Mouse (Mus musculus) intestine, embryonic 15.5 days (tissue): ENCODE data around the gene Ribc2. TPM values are rescaled to one million over a fixed set of nuclear protein-coding genes. Genes with fewer than 3 reads are reported as not detected.
A peak's percentile ranks its signal among the peaks of the same experiment; 100 is the strongest.

Experiments used
- ATAC-seq: fragments of 200-750 bp; cut with Nextera tagmentation; 2 replicates; pipeline ENCODE4 v1.8.0; 2017; ENCODE audit warnings: moderate TSS enrichment, moderate library complexity
- H3K27ac ChIP-seq: fragments of 300-500 bp; sonication (generic); 2 replicates; pipeline ENCODE4 v1.5.1; 2015; ENCODE audit warnings: mild to moderate bottlenecking, inconsistent platforms
- H3K27me3 ChIP-seq: fragments of 300-500 bp; sonication (generic); replicated peaks from 2 replicates; pipeline ENCODE4 v1.6.1; 2015; ENCODE audit warnings: inconsistent platforms
- H3K36me3 ChIP-seq: fragments of 300-500 bp; sonication (generic); 2 replicates; pipeline ENCODE4 v1.6.1; 2015; ENCODE audit warnings: inconsistent platforms
- H3K4me1 ChIP-seq: fragments of 300-500 bp; sonication (generic); replicated peaks from 2 replicates; pipeline ENCODE4 v1.6.1; 2015; ENCODE audit warnings: inconsistent platforms
- H3K4me2 ChIP-seq: fragments of 300-500 bp; sonication (generic); replicated peaks from 2 replicates; pipeline ENCODE4 v1.6.1; 2015; ENCODE audit warnings: mild to moderate bottlenecking, inconsistent platforms
- H3K4me3 ChIP-seq: fragments of 300-500 bp; sonication (generic); replicated peaks from 2 replicates; pipeline ENCODE4 v1.5.1; 2015; ENCODE audit warnings: inconsistent platforms
- H3K9ac ChIP-seq: fragments of 300-500 bp; sonication (generic); 2 replicates; pipeline ENCODE4 v1.6.1; 2015; ENCODE audit warnings: inconsistent platforms
- H3K9me3 ChIP-seq: fragments of 300-500 bp; sonication (generic); 2 replicates; pipeline ENCODE4 v1.6.1; 2016; ENCODE audit warnings: inconsistent platforms
- WGBS: fragments of 180-500 bp; shearing (Covaris S2); methylation state at CpG from one replicate; pipeline ENCODE4 v1.1.7; 2015; 5-methylcytosine and 5-hydroxymethylcytosine counted together
- polyA plus RNA-seq: library from polyadenylated mRNA; unstranded; fragments of >200 nt; fragmentation: Nextera tagmentation; extraction: Ambion mirVana; gene quantifications from 2 replicates; pipeline ENCODE4 v1.2.1, GENCODE M21; 2015

Ribc2 gene
- polyA plus RNA-seq = 0.08 and 0.19 TPM in 2 replicates

GRCm38 (mm10) chr15:85131275-85132192 lies at the start of gene Ribc2, which contains the start of gene Smc1b:
Ribc2 (plus strand) TSS chr15:85132078.
Smc1b (minus strand) TSS chr15:85131964.
- WGBS = 30% methylated on average over 57 of the region's 58 CpGs
- peak within 1 kb of the TSS; percentile 67 for H3K4me2 ChIP-seq
- no peak within 1 kb of the TSS for H3K9ac ChIP-seq
- H3K9me3 ChIP-seq = no peaks in the 10 kb centered on the region
- H3K27me3 ChIP-seq = no peaks in the 10 kb centered on the region
- H3K4me1 ChIP-seq = peaks cover 11% of the 10 kb centered on the region; the same call in 1 of the 2 replicates
- peak; percentile 47 for ATAC-seq
- no peaks in the 10 kb centered on the region for H3K36me3 ChIP-seq
- no peak within 1 kb of the TSS for H3K27ac ChIP-seq
- H3K4me3 ChIP-seq = peak within 1 kb of the TSS; percentile 27

- no peak overlapping the region for H3K4me3 ChIP-seq
- no peaks in the 10 kb centered on the region for H3K9me3 ChIP-seq
- no peaks in the 10 kb centered on the region for H3K27me3 ChIP-seq
- 65% methylated on average over 1 of the region's 1 CpGs for WGBS
- no peak overlapping the region for H3K4me2 ChIP-seq
- no peak overlapping the region for H3K27ac ChIP-seq
- H3K36me3 ChIP-seq = no peaks in the 10 kb centered on the region
- ATAC-seq = no peak
- H3K4me1 ChIP-seq = no peaks in the 10 kb centered on the region
- H3K9ac ChIP-seq = no peak overlapping the region
Measured at GRCm38 (mm10) chr15:85085641-85086040, 46.2 kb upstream of the Ribc2 start.

- Histone ChIP-seq H3K36me3 (no peaks in the 10 kb centered on the region), H3K27me3 (no peaks in the 10 kb centered on the region), H3K4me1 (peaks cover 11% of the 10 kb centered on the region; the same call in 1 of the 2 replicates), H3K27ac (no peak overlapping the region), H3K4me2 (peak overlapping the region; percentile 67), H3K4me3 (peak overlapping the region; percentile 27; the same call in 1 of the 2 replicates), H3K9ac (no peak overlapping the region), H3K9me3 (no peaks in the 10 kb centered on the region)
- 22% methylated on average over 10 of the region's 10 CpGs for WGBS
- no peak for ATAC-seq
Measured at GRCm38 (mm10) chr15:85132193-85132520, 279 bp downstream of the Ribc2 start.

GRCm38 (mm10) chr15:85135143-85135542 lies 3.3 kb downstream of the Ribc2 start:
- Histone ChIP-seq H3K4me2 (no peak overlapping the region), H3K4me3 (no peak overlapping the region), H3K4me1 (peaks cover 11% of the 10 kb centered on the region; the same call in 1 of the 2 replicates), H3K36me3 (no peaks in the 10 kb centered on the region), H3K9ac (no peak overlapping the region), H3K27me3 (no peaks in the 10 kb centered on the region), H3K27ac (no peak overlapping the region), H3K9me3 (no peaks in the 10 kb centered on the region)
- no peak for ATAC-seq
- WGBS = 44% methylated on average over 9 of the region's 9 CpGs

GRCm38 (mm10) chr15:85141290-85141689 lies 9.4 kb downstream of the Ribc2 start:
- no peak overlapping the region for H3K4me2 ChIP-seq
- WGBS = 91% methylated on average over 10 of the region's 10 CpGs
- H3K36me3 ChIP-seq = no peaks in the 10 kb centered on the region

GRCm38 (mm10) chr15:85142441-85142840 lies 10.6 kb downstream of the Ribc2 start:
- 71% methylated on average over 2 of the region's 2 CpGs for WGBS
- ATAC-seq = no peak
- H3K9me3 ChIP-seq = no peaks in the 10 kb centered on the region

More at GRCm38 (mm10) chr15:85141290-85141689, 9.4 kb downstream of the Ribc2 start:
- no peak overlapping the region for H3K9ac ChIP-seq
- no peak overlapping the region for H3K27ac ChIP-seq
- no peak for ATAC-seq
- H3K27me3 ChIP-seq = no peaks in the 10 kb centered on the region
- no peak overlapping the region for H3K4me3 ChIP-seq
- H3K4me1 ChIP-seq = no peaks in the 10 kb centered on the region
- H3K9me3 ChIP-seq = no peaks in the 10 kb centered on the region

GRCm38 (mm10) chr15:85143161-85143560 lies 11.3 kb downstream of the Ribc2 start:
- no peaks in the 10 kb centered on the region for H3K36me3 ChIP-seq
- no peak overlapping the region for H3K4me2 ChIP-seq
- no peak overlapping the region for H3K27ac ChIP-seq
- H3K27me3 ChIP-seq = no peaks in the 10 kb centered on the region
- WGBS = 87% methylated on average over 11 of the region's 11 CpGs
- ATAC-seq = no peak
- H3K4me3 ChIP-seq = no peak overlapping the region
- no peaks in the 10 kb centered on the region for H3K9me3 ChIP-seq
- no peaks in the 10 kb centered on the region for H3K4me1 ChIP-seq
- H3K9ac ChIP-seq = no peak overlapping the region

More at GRCm38 (mm10) chr15:85142441-85142840, 10.6 kb downstream of the Ribc2 start:
- no peak overlapping the region for H3K4me2 ChIP-seq
- H3K4me1 ChIP-seq = no peaks in the 10 kb centered on the region
- H3K9ac ChIP-seq = no peak overlapping the region
- no peak overlapping the region for H3K4me3 ChIP-seq
- H3K27me3 ChIP-seq = no peaks in the 10 kb centered on the region
- H3K36me3 ChIP-seq = no peaks in the 10 kb centered on the region
- no peak overlapping the region for H3K27ac ChIP-seq

GRCm38 (mm10) chr15:85143747-85144146 lies 11.9 kb downstream of the Ribc2 start:
- H3K4me1 ChIP-seq = no peaks in the 10 kb centered on the region
- no peaks in the 10 kb centered on the region for H3K9me3 ChIP-seq
- 100% methylated on average over 1 of the region's 1 CpGs for WGBS
- H3K4me3 ChIP-seq = no peak overlapping the region
- no peak overlapping the region for H3K9ac ChIP-seq
- H3K4me2 ChIP-seq = no peak overlapping the region
- ATAC-seq = no peak
- H3K27me3 ChIP-seq = no peaks in the 10 kb centered on the region
- no peak overlapping the region for H3K27ac ChIP-seq
- no peaks in the 10 kb centered on the region for H3K36me3 ChIP-seq

- Histone ChIP-seq H3K4me2 (no peak overlapping the region), H3K27ac (no peak overlapping the region), H3K27me3 (no peaks in the 10 kb centered on the region), H3K9me3 (no peaks in the 10 kb centered on the region), H3K4me3 (no peak overlapping the region), H3K9ac (no peak overlapping the region), H3K36me3 (no peaks in the 10 kb centered on the region), H3K4me1 (no peaks in the 10 kb centered on the region)
- WGBS = 80% methylated on average over 5 of the region's 5 CpGs
- ATAC-seq = no peak
Measured at GRCm38 (mm10) chr15:85144249-85144648, 12.4 kb downstream of the Ribc2 start.

- Histone ChIP-seq H3K9me3 (no peaks in the 10 kb centered on the region), H3K4me2 (0 out of 2 replicates have a peak overlapping the region, but pooled peaks have one; percentile 15), H3K4me3 (no peak overlapping the region), H3K27me3 (no peaks in the 10 kb centered on the region), H3K9ac (no peak overlapping the region), H3K4me1 (no peaks in the 10 kb centered on the region; the same call in 1 of the 2 replicates), H3K27ac (no peak overlapping the region), H3K36me3 (no peaks in the 10 kb centered on the region)
- WGBS = 22% methylated on average over 13 of the region's 13 CpGs
- peak; percentile 66 for ATAC-seq
Measured at GRCm38 (mm10) chr15:85151433-85151918, 19.6 kb downstream of the Ribc2 start.

- no peak overlapping the region for H3K9ac ChIP-seq
- 72% methylated on average over 3 of the region's 3 CpGs for WGBS
- H3K9me3 ChIP-seq = no peaks in the 10 kb centered on the region
- ATAC-seq = no peak
- H3K4me1 ChIP-seq = no peaks in the 10 kb centered on the region; the same call in 1 of the 2 replicates
- no peaks in the 10 kb centered on the region for H3K27me3 ChIP-seq
- H3K27ac ChIP-seq = no peak overlapping the region
- no peaks in the 10 kb centered on the region for H3K36me3 ChIP-seq
- no peak overlapping the region for H3K4me2 ChIP-seq
- no peak overlapping the region for H3K4me3 ChIP-seq
Measured at GRCm38 (mm10) chr15:85152577-85152976, 20.7 kb downstream of the Ribc2 start.

- no peak overlapping the region for H3K27ac ChIP-seq
- H3K36me3 ChIP-seq = no peaks in the 10 kb centered on the region
- no peaks in the 10 kb centered on the region for H3K9me3 ChIP-seq
- WGBS = 58% methylated on average over 3 of the region's 3 CpGs
- no peak overlapping the region for H3K9ac ChIP-seq
- H3K4me2 ChIP-seq = no peak overlapping the region
- no peak overlapping the region for H3K4me3 ChIP-seq
- ATAC-seq = no peak
- no peaks in the 10 kb centered on the region; the same call in 1 of the 2 replicates for H3K4me1 ChIP-seq
- no peaks in the 10 kb centered on the region for H3K27me3 ChIP-seq
Measured at GRCm38 (mm10) chr15:85154091-85154490, 22.2 kb downstream of the Ribc2 start.
